In the genomic region with DNA sequence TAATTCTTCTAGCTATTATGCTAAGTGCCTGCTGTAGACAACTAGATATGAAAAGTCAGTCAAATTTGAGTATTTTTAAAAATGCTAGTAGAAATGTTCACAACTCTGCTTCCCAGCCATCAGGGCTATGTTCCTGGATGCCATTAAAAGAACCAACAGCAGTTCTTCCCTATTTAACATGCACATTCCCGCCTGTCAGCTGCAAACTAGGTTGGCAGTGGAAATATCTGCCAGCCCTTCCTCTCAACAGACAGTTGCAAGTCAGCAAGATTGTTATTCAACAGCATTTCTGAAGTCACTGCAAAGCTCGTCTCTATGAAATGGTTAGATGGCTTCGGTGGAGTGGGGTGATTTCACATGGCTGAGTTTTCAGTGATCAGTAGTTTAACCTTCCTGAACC, we compare ENCODE assay signal across 19 mouse cellular contexts. TPM values are rescaled to one million over a fixed set of nuclear protein-coding genes. Genes with fewer than 3 reads are reported as not detected.
"Had no signal": no experiment of that assay in that cellular context is flagged by ENCODE, and none has a peak within 500 bp of the region (broad histone marks: within the 10 kb centered on the region; RNA-seq: fewer than 3 reads in every experiment).

No protein-coding gene starts in this region.

- H3K36me3 ChIP-seq: midbrain, embryonic 10.5 days; midbrain, embryonic 12.5 days; neural tube, embryonic 12.5 days; stomach, embryonic 15.5 days had no signal

- H3K4me2 ChIP-seq: lung, embryonic 14.5 days; midbrain, embryonic 12.5 days; neural tube, embryonic 12.5 days; stomach, embryonic 15.5 days had no signal

- DNase-seq: lung, adult 18-20 months; lung, embryonic 14.5 days; lung, postnatal 10 days; lung, postnatal 4 days; midbrain, embryonic 14.5 days; thymus, adult 2 months; thymus, postnatal 25 days; thymus, postnatal 4 days had no signal

- H3K9me3 ChIP-seq: midbrain, embryonic 10.5 days; midbrain, embryonic 12.5 days; neural tube, embryonic 12.5 days; stomach, embryonic 15.5 days had no signal

- H3K4me3 ChIP-seq: midbrain, embryonic 10.5 days; midbrain, embryonic 12.5 days; neural tube, embryonic 12.5 days; stomach, embryonic 15.5 days had no signal

- ATAC-seq: midbrain, embryonic 16.5 days had no signal

- H3K27me3 ChIP-seq: midbrain, embryonic 12.5 days; neural tube, embryonic 12.5 days; stomach, embryonic 15.5 days had no signal

- H3K27ac ChIP-seq: liver, embryonic 14.5 days; midbrain, embryonic 10.5 days; midbrain, embryonic 12.5 days; neural tube, embryonic 12.5 days; stomach, embryonic 15.5 days; stomach, postnatal 0 days had no signal

- H3K9ac ChIP-seq: liver, embryonic 14.5 days; lung, embryonic 14.5 days; midbrain, embryonic 12.5 days; neural tube, embryonic 12.5 days; stomach, embryonic 15.5 days had no signal

- H3K4me1 ChIP-seq: midbrain, embryonic 10.5 days; midbrain, embryonic 12.5 days; neural tube, embryonic 12.5 days; stomach, embryonic 15.5 days had no signal

RNA-seq across cellular contexts. Expression of a gene that starts 48.7 kb away (rescaled TPM):
- polyA plus RNA-seq: liver, embryonic 16.5 days; lung, embryonic 16.5 days; spleen, adult 2 months; urinary bladder, adult 2 months had no signal
